Mouse (Mus musculus): ENCODE measurements at regions not wholly inside any gene's neighbourhood (a gene's known extent, or its start where the extent isn't known, plus 50 kb on each side); places are given as distances from the start of the nearest gene placed in this dataset.

- H3K9ac ChIP-seq (ENCODE audit: low read depth, low read length): no peak overlapping the region
- no peak overlapping the region for H3K27ac ChIP-seq (ENCODE audit: low read depth, low read length)
- no peak overlapping the region for H3K4me3 ChIP-seq (ENCODE audit: low read depth, low read length)
- no peak for ATAC-seq (replicated peaks; ENCODE audit: insufficient number of reproducible peaks, low FRiP score, low TSS enrichment)
- WGBS (ENCODE audit: insufficient replicate concordance): 71% methylated on average over 5 of the region's 5 CpGs
- H3K4me1 ChIP-seq (ENCODE audit: control insufficient read depth, insufficient read depth, low read length): peaks cover 26% of the 10 kb centered on the region
- H3K9me3 ChIP-seq (replicated peaks; ENCODE audit: control insufficient read depth, low read length): no peaks in the 10 kb centered on the region
- no peak overlapping the region for H3K4me2 ChIP-seq
- no peaks in the 10 kb centered on the region for H3K36me3 ChIP-seq (ENCODE audit: control insufficient read depth, insufficient read depth, low read length)
- H3K27me3 ChIP-seq (ENCODE audit: control insufficient read depth, insufficient read depth, low read length): no peaks in the 10 kb centered on the region
Measured at GRCm38 (mm10) chr13:44068951-44069350, 284.4 kb downstream of the Cd83 start.

GRCm38 (mm10) chr13:44073122-44073521, 288.5 kb downstream of the Cd83 start:
- H3K4me2 ChIP-seq: no peak overlapping the region
- no peak overlapping the region for H3K27ac ChIP-seq (ENCODE audit: low read depth, low read length)
- H3K9me3 ChIP-seq (replicated peaks; ENCODE audit: control insufficient read depth, low read length): no peaks in the 10 kb centered on the region
- H3K27me3 ChIP-seq (ENCODE audit: control insufficient read depth, insufficient read depth, low read length): no peaks in the 10 kb centered on the region
- WGBS (ENCODE audit: insufficient replicate concordance): 81% methylated on average over 9 of the region's 9 CpGs
- H3K4me1 ChIP-seq (ENCODE audit: control insufficient read depth, insufficient read depth, low read length): no peaks in the 10 kb centered on the region
- H3K4me3 ChIP-seq (ENCODE audit: low read depth, low read length): no peak overlapping the region
- H3K9ac ChIP-seq (ENCODE audit: low read depth, low read length): no peak overlapping the region
- H3K36me3 ChIP-seq (ENCODE audit: control insufficient read depth, insufficient read depth, low read length): no peaks in the 10 kb centered on the region
- no peak for ATAC-seq (replicated peaks; ENCODE audit: insufficient number of reproducible peaks, low FRiP score, low TSS enrichment)

GRCm38 (mm10) chr13:44074172-44074571, 289.6 kb downstream of the Cd83 start:
- no peak overlapping the region for H3K4me3 ChIP-seq (ENCODE audit: low read depth, low read length)
- H3K9me3 ChIP-seq (replicated peaks; ENCODE audit: control insufficient read depth, low read length): no peaks in the 10 kb centered on the region; the same call in 1 of the 2 replicates
- H3K36me3 ChIP-seq (ENCODE audit: control insufficient read depth, insufficient read depth, low read length): no peaks in the 10 kb centered on the region
- H3K4me1 ChIP-seq (ENCODE audit: control insufficient read depth, insufficient read depth, low read length): no peaks in the 10 kb centered on the region
- ATAC-seq (replicated peaks; ENCODE audit: insufficient number of reproducible peaks, low FRiP score, low TSS enrichment): no peak
- no peak overlapping the region for H3K27ac ChIP-seq (ENCODE audit: low read depth, low read length)
- no peak overlapping the region for H3K4me2 ChIP-seq
- 67% methylated on average over 9 of the region's 9 CpGs for WGBS (ENCODE audit: insufficient replicate concordance)
- no peak overlapping the region for H3K9ac ChIP-seq (ENCODE audit: low read depth, low read length)
- H3K27me3 ChIP-seq (ENCODE audit: control insufficient read depth, insufficient read depth, low read length): no peaks in the 10 kb centered on the region

- WGBS (ENCODE audit: insufficient replicate concordance): 84% methylated on average over 10 of the region's 10 CpGs
- H3K27me3 ChIP-seq (ENCODE audit: control insufficient read depth, insufficient read depth, low read length): no peaks in the 10 kb centered on the region
- no peaks in the 10 kb centered on the region; the same call in 1 of the 2 replicates for H3K9me3 ChIP-seq (replicated peaks; ENCODE audit: control insufficient read depth, low read length)
- H3K36me3 ChIP-seq (ENCODE audit: control insufficient read depth, insufficient read depth, low read length): no peaks in the 10 kb centered on the region
- no peak overlapping the region for H3K27ac ChIP-seq (ENCODE audit: low read depth, low read length)
- no peak for ATAC-seq (replicated peaks; ENCODE audit: insufficient number of reproducible peaks, low FRiP score, low TSS enrichment)
- no peak overlapping the region for H3K4me3 ChIP-seq (ENCODE audit: low read depth, low read length)
- no peak overlapping the region for H3K4me2 ChIP-seq
- no peaks in the 10 kb centered on the region for H3K4me1 ChIP-seq (ENCODE audit: control insufficient read depth, insufficient read depth, low read length)
- H3K9ac ChIP-seq (ENCODE audit: low read depth, low read length): no peak overlapping the region
Measured at GRCm38 (mm10) chr13:44077022-44077421, 292.4 kb downstream of the Cd83 start.

- Histone ChIP-seq H3K4me2 (no peak overlapping the region), H3K4me3 (ENCODE audit: low read depth, low read length) (no peak overlapping the region), H3K27me3 (ENCODE audit: control insufficient read depth, insufficient read depth, low read length) (no peaks in the 10 kb centered on the region), H3K9me3 (replicated peaks; ENCODE audit: control insufficient read depth, low read length) (no peaks in the 10 kb centered on the region), H3K9ac (ENCODE audit: low read depth, low read length) (no peak overlapping the region), H3K36me3 (ENCODE audit: control insufficient read depth, insufficient read depth, low read length) (no peaks in the 10 kb centered on the region), H3K27ac (ENCODE audit: low read depth, low read length) (peak overlapping the region; percentile 37), H3K4me1 (ENCODE audit: control insufficient read depth, insufficient read depth, low read length) (peaks cover 9% of the 10 kb centered on the region; the same call in 1 of the 2 replicates)
- no peak for ATAC-seq (replicated peaks; ENCODE audit: insufficient number of reproducible peaks, low FRiP score, low TSS enrichment)
- 50% methylated on average over 10 of the region's 10 CpGs for WGBS (ENCODE audit: insufficient replicate concordance)
Measured at GRCm38 (mm10) chr13:44085621-44086510, 301.3 kb downstream of the Cd83 start.

GRCm38 (mm10) chr13:44086801-44087200, 302.2 kb downstream of the Cd83 start:
- 45% methylated on average over 4 of the region's 4 CpGs for WGBS (ENCODE audit: insufficient replicate concordance)
- Histone ChIP-seq H3K27me3 (ENCODE audit: control insufficient read depth, insufficient read depth, low read length) (no peaks in the 10 kb centered on the region), H3K36me3 (ENCODE audit: control insufficient read depth, insufficient read depth, low read length) (no peaks in the 10 kb centered on the region), H3K4me3 (ENCODE audit: low read depth, low read length) (no peak overlapping the region), H3K9ac (ENCODE audit: low read depth, low read length) (no peak overlapping the region), H3K4me1 (ENCODE audit: control insufficient read depth, insufficient read depth, low read length) (peaks cover 9% of the 10 kb centered on the region; the same call in 1 of the 2 replicates), H3K9me3 (replicated peaks; ENCODE audit: control insufficient read depth, low read length) (no peaks in the 10 kb centered on the region), H3K27ac (ENCODE audit: low read depth, low read length) (no peak overlapping the region), H3K4me2 (no peak overlapping the region)
- no peak for ATAC-seq (replicated peaks; ENCODE audit: insufficient number of reproducible peaks, low FRiP score, low TSS enrichment)

GRCm38 (mm10) chr13:44097141-44097540, 312.6 kb downstream of the Cd83 start:
- no peak overlapping the region for H3K4me3 ChIP-seq (ENCODE audit: low read depth, low read length)
- no peak overlapping the region for H3K4me2 ChIP-seq
- no peak overlapping the region for H3K27ac ChIP-seq (ENCODE audit: low read depth, low read length)
- no peaks in the 10 kb centered on the region for H3K36me3 ChIP-seq (ENCODE audit: control insufficient read depth, insufficient read depth, low read length)
- no peaks in the 10 kb centered on the region for H3K4me1 ChIP-seq (ENCODE audit: control insufficient read depth, insufficient read depth, low read length)
- no peak overlapping the region for H3K9ac ChIP-seq (ENCODE audit: low read depth, low read length)
- H3K9me3 ChIP-seq (replicated peaks; ENCODE audit: control insufficient read depth, low read length): no peaks in the 10 kb centered on the region
- ATAC-seq (replicated peaks; ENCODE audit: insufficient number of reproducible peaks, low FRiP score, low TSS enrichment): no peak
- H3K27me3 ChIP-seq (ENCODE audit: control insufficient read depth, insufficient read depth, low read length): no peaks in the 10 kb centered on the region
- WGBS (ENCODE audit: insufficient replicate concordance): 77% methylated on average over 2 of the region's 2 CpGs

GRCm38 (mm10) chr13:44099511-44099910, 314.9 kb downstream of the Cd83 start:
- no peak overlapping the region for H3K9ac ChIP-seq (ENCODE audit: low read depth, low read length)
- 59% methylated on average over 9 of the region's 9 CpGs for WGBS (ENCODE audit: insufficient replicate concordance)

More at GRCm38 (mm10) chr13:44099511-44099910, 314.9 kb downstream of the Cd83 start:
- H3K4me2 ChIP-seq: no peak overlapping the region
- H3K9me3 ChIP-seq (replicated peaks; ENCODE audit: control insufficient read depth, low read length): no peaks in the 10 kb centered on the region
- no peaks in the 10 kb centered on the region for H3K36me3 ChIP-seq (ENCODE audit: control insufficient read depth, insufficient read depth, low read length)
- ATAC-seq (replicated peaks; ENCODE audit: insufficient number of reproducible peaks, low FRiP score, low TSS enrichment): no peak
- no peaks in the 10 kb centered on the region for H3K4me1 ChIP-seq (ENCODE audit: control insufficient read depth, insufficient read depth, low read length)
- H3K4me3 ChIP-seq (ENCODE audit: low read depth, low read length): no peak overlapping the region
- no peaks in the 10 kb centered on the region for H3K27me3 ChIP-seq (ENCODE audit: control insufficient read depth, insufficient read depth, low read length)
- H3K27ac ChIP-seq (ENCODE audit: low read depth, low read length): no peak overlapping the region
